Mouse (Mus musculus) thymus, adult 2 months (tissue): Measurements from ENCODE around the gene Asgr1.

Experiments used
- CTCF ChIP-seq: fragments of 200-500 bp; IDR thresholded peaks from 2 replicates; pipeline ENCODE4 v1.5.1; 2012; ENCODE audit warnings: mild to moderate bottlenecking, control low read depth, low read length, moderate library complexity, borderline replicate concordance; ENCODE audit not compliant: control insufficient read depth, poor library complexity, insufficient read depth; ENCODE audit errors: extremely low read depth
- POLR2A ChIP-seq: fragments of 200-500 bp; IDR thresholded peaks from 2 replicates; pipeline ENCODE4 v1.6.1; 2012; ENCODE audit warnings: mild to moderate bottlenecking, low read length, control low read depth, moderate library complexity; ENCODE audit not compliant: control insufficient read depth, poor library complexity, insufficient read depth; ENCODE audit errors: extremely low read depth

DNA sequence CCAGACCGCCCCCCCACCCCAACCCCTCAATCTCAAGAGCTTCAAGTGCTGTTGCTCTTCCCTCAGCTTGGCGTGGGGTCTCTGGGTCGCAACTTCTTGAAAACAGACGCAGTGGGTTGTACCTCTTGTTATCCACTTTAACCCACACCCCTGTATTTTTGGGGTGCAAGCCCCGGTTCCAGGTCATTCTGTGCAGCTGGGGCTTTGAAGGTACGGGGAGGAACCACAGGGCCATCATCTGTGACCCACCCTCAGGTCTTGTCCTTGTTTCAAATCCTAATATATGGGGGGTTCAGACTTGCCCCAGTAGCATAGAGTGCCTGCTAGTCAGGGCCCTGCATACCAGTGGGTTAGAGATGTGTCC is 29.8 kb upstream of the Asgr1 start:
- TF ChIP-seq POLR2A (no peak), CTCF (no peak)
